Mouse (Mus musculus) embryonic fibroblast, embryonic 13.5 days (primary cell): ENCODE data around the gene Wasf2.

Source experiments
- CTCF ChIP-seq: IDR thresholded peaks from 2 replicates; pipeline ENCODE4 v1.5.1; 2011; ENCODE audit warnings: mild to moderate bottlenecking, control low read depth, low read length, moderate library complexity, borderline replicate concordance; ENCODE audit not compliant: insufficient read depth
- POLR2A ChIP-seq: IDR thresholded peaks from 2 replicates; pipeline ENCODE4 v1.6.1; 2011; ENCODE audit warnings: low read depth, mild to moderate bottlenecking, control low read depth, low read length, moderate library complexity

GRCm38 (mm10) chr4:133108481-133109334, 21.6 kb upstream of the Wasf2 start:
- TF ChIP-seq CTCF (no peak), POLR2A (no peak)
